Mouse (Mus musculus): ENCODE results near the gene Lingo1. TPM values are rescaled to one million over a fixed set of nuclear protein-coding genes. Genes with fewer than 3 reads are reported as not detected.
A peak's percentile ranks its signal among the peaks of the same experiment; 100 is the strongest.

Lingo1 gene
- total RNA-seq, 2 experiments from 2014 or later: 285 to 307 TPM

DNA sequence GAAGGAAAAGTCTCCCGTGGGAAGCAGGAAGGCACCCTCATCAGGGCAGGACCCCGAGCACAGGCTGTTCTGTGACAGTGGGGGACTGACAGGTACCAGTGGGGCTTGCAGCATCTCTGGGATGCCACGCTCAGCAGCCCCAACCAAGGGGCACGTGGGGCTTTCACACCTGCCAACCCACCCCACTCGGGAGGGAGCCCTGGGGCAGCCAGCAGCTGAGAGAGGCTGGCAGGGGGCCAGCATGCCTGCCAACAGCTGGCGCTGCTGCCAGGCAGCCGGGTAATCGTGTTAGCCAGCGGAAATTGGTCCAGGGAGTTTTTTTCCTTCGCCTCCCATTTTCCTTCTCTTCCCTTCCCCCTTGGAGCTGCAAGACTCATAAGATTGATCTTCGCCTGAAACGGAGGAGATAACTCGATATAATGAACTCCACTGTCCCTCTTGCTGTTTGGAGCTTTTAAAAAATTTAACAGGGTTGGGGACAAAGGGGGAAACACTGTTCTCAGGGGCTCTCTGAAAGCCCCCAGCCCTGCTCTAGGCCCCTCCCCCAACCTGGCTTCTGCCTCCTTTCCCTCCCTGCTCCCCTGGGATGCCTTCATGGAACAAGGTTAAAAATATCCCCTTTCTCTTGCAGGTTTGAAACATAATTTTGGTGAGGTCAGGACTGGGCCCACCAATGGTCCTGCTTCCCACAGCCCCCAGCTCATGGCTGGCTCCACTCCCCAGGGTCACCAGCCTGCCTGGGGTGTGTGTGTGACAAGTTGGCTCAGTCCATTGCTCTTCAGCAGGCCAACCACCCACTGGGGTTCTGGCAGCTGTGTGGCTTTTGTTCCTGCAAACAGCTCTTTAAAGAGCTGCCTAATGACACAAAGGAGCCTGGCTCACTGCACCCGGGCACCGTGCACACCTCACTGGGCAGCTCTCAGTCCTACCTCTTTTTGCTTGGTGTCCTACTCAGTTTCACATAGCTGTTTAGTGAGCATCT is 68.3 kb downstream of the Lingo1 start:
- DNase-seq (ENCODE audit: low spot score in 2 of 2): peak; percentile 69 to 78

DNA sequence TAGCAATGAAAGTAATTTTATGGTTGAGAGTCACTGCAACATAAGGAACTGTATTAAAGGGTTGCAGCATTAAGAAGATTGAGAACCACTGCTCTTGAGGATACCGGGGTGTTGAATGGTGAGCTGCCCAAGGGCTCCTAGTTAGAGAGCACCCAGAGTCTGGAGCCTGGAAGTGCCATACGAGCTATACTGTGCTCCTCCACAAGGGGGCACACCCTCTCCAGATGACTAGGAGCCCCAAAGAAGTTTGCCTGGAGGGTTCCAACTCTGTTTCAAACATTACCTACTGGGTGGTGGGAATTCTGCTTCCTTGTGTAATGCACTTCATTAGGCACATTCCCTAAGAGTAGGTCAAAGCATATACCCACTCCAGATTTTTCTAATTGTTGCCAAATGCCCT is 70.5 kb downstream of the Lingo1 start:
- DNase-seq (ENCODE audit: low spot score in 2 of 2): peak; percentile 82 to 83

DNA sequence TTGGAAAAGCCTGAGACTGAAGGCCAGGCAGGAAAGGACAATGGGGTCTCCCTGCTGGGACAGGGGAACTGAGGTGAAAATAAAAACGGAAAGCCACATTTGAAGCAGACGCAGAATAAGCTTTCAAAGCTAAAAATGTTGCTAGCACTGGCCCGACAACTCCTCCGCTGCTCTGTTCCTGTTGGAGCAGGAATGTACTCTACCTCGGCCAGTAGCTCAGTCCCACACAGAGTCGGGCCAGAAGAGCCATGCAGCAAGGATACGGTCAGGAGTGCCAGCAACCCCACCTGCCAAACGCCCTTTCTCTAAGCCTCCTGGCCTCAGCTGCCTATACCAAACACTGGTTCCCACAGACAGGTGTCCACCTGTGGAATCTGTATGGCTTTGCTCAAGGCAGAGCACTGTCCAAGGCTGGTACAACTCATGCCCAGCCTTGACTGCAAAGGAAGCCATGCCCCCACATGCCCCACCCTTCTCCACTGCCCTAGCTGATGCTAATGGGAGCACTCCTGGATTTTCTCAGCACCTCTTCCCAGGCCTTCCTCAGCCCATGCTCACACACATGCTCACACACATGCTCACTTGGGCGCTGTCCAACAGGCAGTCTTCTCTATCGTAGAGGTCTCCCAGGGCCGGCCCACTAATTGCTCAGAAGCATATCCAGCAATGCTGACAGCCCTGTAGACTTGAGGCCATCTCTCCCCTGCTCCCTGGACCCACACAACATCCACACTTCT is 74.0 kb downstream of the Lingo1 start:
- DNase-seq (ENCODE audit: low spot score in 2 of 2): peak; percentile 34 to 50

DNA sequence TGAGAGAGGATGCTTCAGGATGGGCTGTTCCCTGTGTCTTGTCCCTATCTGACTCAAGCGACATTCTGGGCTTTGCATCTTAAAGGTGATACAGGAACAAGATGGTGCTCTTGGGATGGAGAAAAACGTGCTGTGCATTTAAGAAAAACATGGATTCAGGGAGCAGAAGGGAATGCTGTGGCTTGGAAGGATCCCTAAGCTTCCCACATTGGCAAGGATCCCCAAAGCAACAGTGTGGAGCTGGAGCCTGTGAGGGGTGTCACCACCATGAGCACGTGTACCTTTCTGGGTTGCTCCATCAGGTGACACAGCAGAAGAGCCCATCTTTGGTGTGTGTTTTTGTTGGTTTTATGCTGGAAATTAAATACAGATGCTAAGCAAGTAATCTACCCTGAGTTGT is 77.3 kb downstream of the Lingo1 start:
- DNase-seq (ENCODE audit: low spot score in 2 of 2): no peak

DNA sequence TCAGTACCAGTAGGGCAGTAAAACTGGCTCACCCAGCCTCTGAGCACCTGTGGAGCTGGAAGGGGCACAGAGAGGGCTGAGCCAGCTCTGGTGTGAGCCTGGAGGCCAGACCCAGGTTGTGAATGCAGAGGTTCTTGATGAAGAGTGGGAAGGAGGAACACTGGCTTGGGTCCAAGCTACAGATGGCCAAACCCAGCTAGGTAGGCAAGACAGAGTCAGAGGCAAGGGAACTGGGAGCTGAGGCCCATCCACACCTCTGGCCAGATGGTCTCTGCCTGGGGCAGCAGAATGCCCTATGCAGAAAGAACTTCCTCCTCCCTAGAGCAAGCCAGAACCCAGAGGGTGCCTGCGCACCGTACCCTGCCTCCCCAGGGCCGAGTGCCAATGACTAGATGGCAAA is 79.7 kb downstream of the Lingo1 start:
- DNase-seq (ENCODE audit: low spot score in 2 of 2): no peak

DNA sequence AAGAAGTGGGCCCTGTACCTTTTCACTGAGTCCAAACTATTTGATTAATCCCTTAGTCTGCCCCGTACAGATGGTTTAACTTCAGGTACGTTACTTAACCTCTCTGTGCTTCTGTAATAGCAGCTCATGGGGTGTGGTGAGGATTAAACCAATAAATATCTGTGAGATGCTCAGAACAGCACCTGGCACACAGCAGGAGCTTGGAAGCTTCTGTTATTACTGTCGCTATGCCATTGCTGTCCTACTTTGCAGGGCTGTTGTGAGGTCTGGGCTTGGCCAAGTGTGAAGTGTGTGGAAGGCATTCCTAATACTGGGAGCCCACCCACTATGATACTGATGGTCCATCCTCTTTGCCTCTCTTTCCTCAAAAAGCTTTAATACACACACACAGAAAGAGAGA is 80.2 kb downstream of the Lingo1 start:
- no peak for DNase-seq (ENCODE audit: low spot score in 2 of 2)

- DNase-seq (ENCODE audit: low spot score in 2 of 2): no peak
Measured at GRCm38 (mm10) chr9:56714391-56714790, 81.9 kb downstream of the Lingo1 start.

DNA sequence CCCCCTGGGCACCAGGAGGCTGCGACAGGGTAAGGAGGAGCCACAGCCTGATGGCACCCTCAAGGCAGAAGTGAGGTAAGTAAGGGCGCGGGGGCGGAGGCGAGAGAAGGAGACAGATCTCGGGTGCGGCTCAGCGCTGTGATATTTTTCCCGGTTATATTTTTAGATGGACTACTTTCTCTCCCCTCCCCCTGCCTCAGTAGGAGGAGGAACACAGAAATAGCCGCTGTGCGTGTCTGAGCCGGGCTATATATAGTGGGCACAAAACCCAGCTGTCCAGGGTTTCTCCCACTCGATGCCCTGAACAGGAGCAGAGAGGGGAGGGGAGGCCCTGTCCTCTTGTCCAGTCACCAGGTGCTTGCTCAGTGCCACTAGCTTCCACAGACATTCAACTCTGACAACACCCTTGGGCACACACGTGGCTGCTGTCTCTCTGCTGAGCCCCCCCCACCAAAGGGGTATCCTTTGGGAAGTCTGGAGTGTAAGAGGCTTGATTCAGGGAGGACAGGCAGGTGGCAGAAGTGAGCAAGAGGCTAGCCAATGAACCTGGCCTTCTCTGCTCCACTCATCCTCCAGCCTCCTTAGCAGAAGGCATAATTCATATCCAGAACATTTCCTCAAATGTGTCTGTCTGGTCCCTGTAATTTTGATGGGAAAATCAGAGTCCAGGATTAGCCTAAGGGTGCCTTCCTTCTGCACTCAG is 83.5 kb downstream of the Lingo1 start:
- peak in 1 of 2 experiments; percentile 40 for DNase-seq (ENCODE audit: low spot score in 2 of 2)

GRCm38 (mm10) chr9:56710958-56711357 is 85.3 kb downstream of the Lingo1 start:
- no peak for DNase-seq (ENCODE audit: low spot score in 2 of 2)

DNA sequence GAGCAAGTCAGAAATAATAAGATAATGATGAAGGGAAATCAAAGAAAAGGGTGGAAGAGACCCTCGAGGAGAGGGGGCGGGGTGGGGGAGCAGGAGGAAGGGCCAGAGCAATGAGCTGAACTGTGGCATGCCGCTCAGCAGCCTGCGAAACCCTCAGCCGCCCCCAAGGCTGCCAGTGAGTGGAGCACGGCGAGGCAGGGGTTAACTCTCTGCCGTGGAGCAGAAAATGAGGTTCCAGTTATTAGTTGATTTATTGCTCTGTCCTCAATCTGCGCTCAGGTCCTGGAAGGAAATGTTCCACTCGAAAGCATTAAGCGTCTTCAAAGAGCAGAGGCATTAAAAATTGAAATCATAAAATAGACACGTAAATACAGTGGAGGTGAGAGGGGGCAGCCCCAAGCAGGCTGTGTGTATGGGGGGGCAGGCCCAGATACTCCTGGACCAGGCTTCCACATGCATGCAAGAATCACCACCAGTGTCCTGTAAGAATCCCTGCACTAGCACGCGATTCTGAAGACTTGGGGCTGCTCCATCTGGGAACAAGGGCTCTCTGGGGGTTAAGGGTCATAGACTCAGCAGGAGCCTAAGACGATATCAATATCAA is 89.7 kb downstream of the Lingo1 start:
- no peak for DNase-seq (ENCODE audit: low spot score in 2 of 2)

DNA sequence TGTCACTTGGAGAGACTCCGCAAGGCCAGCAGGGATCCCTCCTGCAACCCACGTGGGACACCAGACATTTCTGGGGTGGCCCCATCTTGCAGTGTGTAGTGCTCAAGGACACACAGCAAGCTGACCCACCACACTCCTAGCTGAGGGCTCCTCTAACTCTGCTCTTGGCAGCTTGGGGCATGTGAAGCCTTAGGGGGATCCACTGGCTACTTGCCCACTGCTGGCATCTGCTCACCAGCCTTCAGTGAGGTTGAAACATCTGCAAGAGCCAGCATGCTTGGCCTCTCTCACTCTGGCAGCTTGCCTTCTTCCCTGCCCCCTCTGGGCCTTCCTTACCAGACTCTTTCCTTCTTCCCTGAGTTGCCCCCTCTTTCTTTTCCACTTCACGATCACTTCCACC is 94.9 kb downstream of the Lingo1 start:
- DNase-seq (ENCODE audit: low spot score in 2 of 2): peak; percentile 75 to 76

- DNase-seq (ENCODE audit: low spot score in 2 of 2): no peak
Measured at GRCm38 (mm10) chr9:56700866-56701265, 95.4 kb downstream of the Lingo1 start.

- DNase-seq (ENCODE audit: low spot score in 2 of 2): no peak
Measured at GRCm38 (mm10) chr9:56698715-56699370, 97.4 kb downstream of the Lingo1 start.

DNA sequence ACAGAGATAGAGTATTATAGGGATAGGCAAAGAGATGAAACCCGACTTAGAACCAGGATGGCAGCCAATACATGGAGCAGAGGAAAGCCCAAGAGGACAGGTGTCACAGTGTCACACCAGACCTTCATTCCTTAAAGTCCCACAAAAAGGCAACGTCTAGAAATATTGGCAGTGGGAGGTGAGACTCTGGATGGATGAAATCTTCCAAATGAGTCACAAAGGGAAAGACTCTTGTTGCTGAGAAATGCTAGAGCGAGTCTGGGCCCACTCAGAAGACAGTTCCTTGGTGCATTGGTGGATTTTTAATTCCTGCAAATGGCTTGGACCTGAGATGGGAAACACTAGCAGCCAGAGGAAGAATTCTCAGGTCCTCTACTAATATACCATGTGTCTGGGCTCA is 102.2 kb downstream of the Lingo1 start:
- DNase-seq (ENCODE audit: low spot score in 2 of 2): no peak

DNA sequence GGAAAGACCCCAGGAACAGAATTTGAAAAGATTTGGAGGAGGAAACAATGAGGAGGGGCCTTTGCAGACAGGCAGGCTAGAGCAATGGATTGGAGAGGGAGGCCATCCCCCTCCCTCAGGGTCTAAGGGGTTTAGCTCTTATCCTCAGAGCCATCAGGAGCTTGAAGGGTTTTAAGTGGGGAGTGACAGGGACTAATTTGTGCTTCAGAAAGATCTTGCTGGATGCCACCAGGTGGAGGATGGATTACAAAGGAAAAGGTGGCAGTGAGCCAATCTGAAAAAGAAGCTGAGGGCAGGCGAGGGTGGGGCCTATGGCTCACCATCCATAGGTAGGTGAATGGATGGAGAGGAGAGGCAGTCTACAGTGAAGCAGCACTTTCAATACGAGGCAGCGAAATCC is 105.0 kb downstream of the Lingo1 start:
- no peak for DNase-seq (ENCODE audit: low spot score in 2 of 2)

DNA sequence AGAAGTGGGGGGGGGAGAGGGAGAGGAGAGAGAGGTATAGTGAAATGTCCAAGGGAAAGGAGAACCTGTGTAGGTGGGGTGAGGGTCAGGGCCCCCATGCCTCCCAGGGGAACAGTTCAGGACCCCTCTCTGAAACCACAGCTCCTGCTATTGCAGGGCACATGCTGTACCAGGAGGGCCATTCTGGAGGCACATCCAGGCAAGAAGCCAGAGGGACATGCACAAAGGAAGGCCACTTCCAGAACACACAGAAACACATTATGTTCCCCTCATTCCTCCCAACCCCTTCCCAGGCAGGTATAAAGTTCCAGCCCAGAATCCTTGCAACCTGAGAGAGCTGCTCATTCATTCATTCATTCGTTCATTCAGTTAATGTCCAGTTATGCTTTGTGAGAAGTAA is 105.6 kb downstream of the Lingo1 start:
- no peak for DNase-seq (ENCODE audit: low spot score in 2 of 2)

GRCm38 (mm10) chr9:56687490-56687889 is 108.8 kb downstream of the Lingo1 start:
- no peak for DNase-seq (ENCODE audit: low spot score in 2 of 2)

DNA sequence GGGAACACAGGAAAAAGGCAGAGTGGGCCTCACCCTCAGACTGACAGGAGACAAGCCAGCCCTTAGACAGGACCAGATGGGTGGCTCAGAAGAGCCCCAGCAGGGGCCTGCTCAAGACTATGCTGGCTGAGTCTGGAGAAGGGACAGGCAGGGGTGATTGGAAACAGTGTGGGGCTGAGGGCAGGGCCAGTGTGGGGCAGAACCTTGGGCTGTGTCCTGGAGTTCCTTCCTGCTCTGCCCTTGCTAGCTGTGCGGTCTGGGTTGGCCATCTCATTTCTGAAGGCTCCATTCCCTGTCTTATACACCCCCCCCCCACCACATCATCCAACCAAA is 109.2 kb downstream of the Lingo1 start:
- DNase-seq (ENCODE audit: low spot score in 2 of 2): no peak

- DNase-seq (ENCODE audit: low spot score in 2 of 2): peak in 1 of 2 experiments; percentile 44
Measured at GRCm38 (mm10) chr9:56686339-56687144, 109.7 kb downstream of the Lingo1 start.

DNA sequence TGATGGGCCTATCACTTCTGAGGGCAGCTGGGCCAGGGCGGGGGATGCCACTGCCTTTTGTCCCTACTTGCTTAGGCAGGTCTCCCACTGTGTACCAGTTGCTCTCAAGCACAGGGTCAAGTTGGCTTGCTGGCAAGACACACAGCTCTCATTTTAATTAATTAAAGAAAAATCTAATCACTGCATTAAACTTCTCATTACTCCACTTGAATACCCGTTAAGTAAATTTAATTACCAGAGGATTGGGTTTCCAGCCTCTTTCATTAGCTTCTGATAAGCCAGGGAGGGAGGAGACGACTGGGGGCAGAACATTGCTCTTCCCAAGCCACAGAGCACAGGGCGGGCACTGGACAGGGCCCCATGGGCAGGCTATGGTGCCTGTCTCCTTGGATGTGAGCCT is 113.4 kb downstream of the Lingo1 start:
- DNase-seq (ENCODE audit: low spot score in 2 of 2): no peak
